Mouse (Mus musculus) stomach, embryonic 15.5 days (tissue): ENCODE data around the gene Sorcs1. TPM values are rescaled to one million over a fixed set of nuclear protein-coding genes. Genes with fewer than 3 reads are reported as not detected.

ENCODE experiments used
- microRNA-seq: library from miRNA; unstranded; fragments of <30 nt; microRNA quantifications from one replicate; pipeline ENCODE4, GENCODE M21; 2016
- polyA plus RNA-seq: library from polyadenylated mRNA; unstranded; fragments of >200 nt; fragmentation: Nextera tagmentation; extraction: Ambion mirVana; gene quantifications from 2 replicates; pipeline ENCODE4 v1.2.1, GENCODE M21; 2015

Sorcs1 gene
- polyA plus RNA-seq, 1 experiment from 2014 or later: 3.2 TPM

Small RNA genes lying within 50 kb of the gene (microRNA-seq; reads per million reads assigned to microRNA genes)
- not detected for gene Gm27749
